Mouse (Mus musculus): Measurements from ENCODE around the gene Srp72. TPM values are rescaled to one million over a fixed set of nuclear protein-coding genes. Genes with fewer than 3 reads are reported as not detected.

Srp72 gene
- polyA plus RNA-seq (2012; ENCODE audit: insufficient read depth, low replicate concordance): 10.0 and 62.0 TPM in 2 replicates

DNA sequence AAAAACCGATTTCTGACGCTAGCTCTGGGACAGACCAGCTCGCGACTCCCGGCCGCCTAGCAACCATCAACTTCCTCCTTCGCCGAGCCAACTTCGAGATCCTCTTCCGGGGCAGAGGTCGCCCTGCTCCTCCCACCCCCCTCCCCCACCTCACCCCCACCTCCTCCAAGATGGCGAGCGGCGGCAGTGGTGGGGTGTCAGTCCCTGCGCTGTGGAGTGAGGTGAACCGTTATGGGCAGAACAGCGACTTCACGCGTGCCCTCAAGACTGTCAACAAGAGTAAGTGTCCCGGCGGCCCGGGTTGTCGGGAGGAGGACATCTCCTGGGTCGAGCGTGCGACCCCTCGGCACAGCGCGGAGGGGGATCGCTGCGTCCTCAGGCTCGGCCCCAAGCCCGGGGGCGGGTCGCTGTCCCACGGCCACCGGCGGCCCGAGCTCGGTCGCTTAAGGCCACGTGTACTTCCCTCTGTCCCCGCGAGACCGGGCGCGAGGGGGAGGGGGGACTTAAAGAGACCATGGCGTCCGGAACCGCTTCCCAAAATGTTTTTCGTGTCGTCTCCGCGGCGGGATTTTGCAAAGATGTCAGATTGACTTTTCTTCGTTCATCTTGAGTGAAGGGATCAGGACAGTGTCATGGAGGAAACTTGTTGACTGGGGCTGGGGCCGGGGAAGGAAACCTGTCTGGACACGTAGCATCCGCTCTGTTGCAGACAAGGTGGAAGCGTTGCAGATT lies at the start of gene Srp72:
Gene Srp72 (plus strand): TSS at position 130 of the 732 bp plus-strand sequence.
- Histone ChIP-seq H3K27me3 (replicated peaks) (no peaks in the 10 kb centered on the region), H3K4me1 (peaks cover 25% of the 10 kb centered on the region), H3K36me3 (replicated peaks; ENCODE audit: low read length) (peaks cover 40% of the 10 kb centered on the region), H3K9me3 (no peaks in the 10 kb centered on the region), H3K4me3 (replicated peaks) (peak within 1 kb of the TSS; percentile 99)
- TF ChIP-seq GATA1 (IDR thresholded peaks at IDR 0.05; ENCODE audit: borderline replicate concordance, low read length) (no peak), FLI1 (IDR thresholded peaks at IDR 0.05; ENCODE audit: low read length) (no peak)

DNA sequence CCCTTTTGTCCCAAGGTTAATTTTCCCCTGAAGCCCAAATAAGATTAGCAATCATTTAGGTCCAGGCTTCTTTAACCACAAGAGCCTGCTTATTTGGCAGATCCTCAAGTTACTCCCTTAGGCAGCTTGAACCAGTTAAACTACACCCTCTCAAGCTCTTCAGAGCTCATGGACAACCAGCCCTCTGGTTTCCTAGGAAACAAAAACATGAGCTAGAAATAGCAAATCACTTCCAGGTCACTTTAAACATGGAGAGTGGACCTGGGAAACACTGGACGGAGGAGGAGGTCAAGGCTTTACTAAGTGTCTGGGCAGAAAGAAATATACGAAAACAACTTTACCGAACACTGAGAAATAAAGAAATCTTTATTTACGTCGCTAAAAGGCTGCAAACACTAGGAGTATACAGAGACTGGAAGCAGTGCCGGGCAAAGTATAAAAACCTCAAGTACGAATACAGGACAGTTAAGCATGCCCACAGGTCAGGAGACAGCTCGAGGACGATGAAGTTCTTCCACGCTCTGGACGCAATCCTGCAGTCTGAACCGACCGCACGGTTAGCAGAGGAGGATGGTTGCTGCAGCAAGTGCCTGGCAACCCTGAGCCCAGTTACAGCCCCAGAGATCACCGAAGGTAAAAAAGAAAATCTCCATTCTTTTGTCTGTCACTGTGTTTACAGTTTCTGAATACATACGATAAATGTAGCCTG lies 46.2 kb upstream of the Srp72 start:
- Histone ChIP-seq H3K4me1 (peaks cover 34% of the 10 kb centered on the region), H3K27me3 (replicated peaks) (no peaks in the 10 kb centered on the region), H3K4me3 (replicated peaks) (no peak overlapping the region), H3K36me3 (replicated peaks; ENCODE audit: low read length) (peaks cover 53% of the 10 kb centered on the region), H3K9me3 (no peaks in the 10 kb centered on the region)
- TF ChIP-seq GATA1 (IDR thresholded peaks at IDR 0.05; ENCODE audit: borderline replicate concordance, low read length) (no peak), FLI1 (IDR thresholded peaks at IDR 0.05; ENCODE audit: low read length) (no peak)

DNA sequence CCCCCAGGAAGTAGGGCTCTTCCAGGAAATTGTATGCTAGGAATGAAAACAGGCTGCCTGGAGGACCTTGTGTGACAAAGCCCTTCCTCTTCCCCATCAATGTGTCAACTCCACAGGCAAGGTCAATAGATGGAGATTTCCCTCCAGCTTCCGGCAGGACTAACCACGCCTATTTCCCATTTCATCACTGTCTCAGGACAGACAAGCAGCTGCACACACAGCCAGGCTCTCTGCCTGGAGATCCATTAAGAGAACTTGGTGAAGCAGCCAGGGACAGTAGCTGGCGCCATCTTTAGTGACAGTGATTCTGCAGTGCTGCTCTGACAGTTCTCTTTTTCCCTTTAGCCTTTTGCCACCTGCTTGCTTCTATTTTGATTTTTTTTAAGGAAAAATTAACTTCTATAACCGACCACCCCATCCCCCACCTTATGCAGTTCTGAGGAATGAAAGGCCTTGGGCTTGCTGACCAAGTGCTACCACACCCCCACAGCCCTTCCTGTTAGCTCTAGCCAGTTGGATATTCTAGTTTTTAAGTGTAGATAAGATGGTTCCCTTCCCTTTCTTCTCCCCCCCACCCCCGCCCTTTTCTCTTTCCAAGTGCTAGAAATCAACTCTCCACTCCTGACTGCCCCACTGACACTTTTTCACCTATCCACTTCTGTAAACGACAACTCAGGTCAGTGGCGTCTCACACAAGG lies 45.2 kb upstream of the Srp72 start:
- Histone ChIP-seq H3K4me1 (peaks cover 34% of the 10 kb centered on the region), H3K27me3 (replicated peaks) (no peaks in the 10 kb centered on the region), H3K36me3 (replicated peaks; ENCODE audit: low read length) (peaks cover 42% of the 10 kb centered on the region), H3K4me3 (replicated peaks) (peak overlapping the region; percentile 76), H3K9me3 (no peaks in the 10 kb centered on the region)
- TF ChIP-seq GATA1 (IDR thresholded peaks at IDR 0.05; ENCODE audit: borderline replicate concordance, low read length): no peak
- no peak for TF ChIP-seq FLI1 (IDR thresholded peaks at IDR 0.05; ENCODE audit: low read length)

DNA sequence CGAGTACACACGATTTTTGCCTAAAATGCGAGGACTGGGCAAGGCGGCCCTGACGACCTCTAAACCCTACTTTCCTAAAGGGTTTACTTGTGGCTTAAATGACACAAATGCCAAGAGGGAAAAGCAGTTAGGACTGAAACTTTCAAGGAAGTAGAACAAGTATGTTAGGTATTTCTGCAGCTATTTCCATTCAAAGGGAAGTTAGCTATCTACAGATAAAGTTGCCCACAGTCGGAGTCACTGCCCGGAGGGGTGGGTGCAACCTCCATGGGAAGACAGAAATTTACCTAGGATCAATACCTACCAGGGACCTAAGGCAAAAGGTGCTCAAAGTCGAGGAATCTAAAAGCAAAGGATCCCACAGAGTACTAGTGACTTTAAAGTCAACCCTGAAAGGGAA lies 34.8 kb upstream of the Srp72 start:
- Histone ChIP-seq H3K27me3 (replicated peaks) (no peaks in the 10 kb centered on the region), H3K4me3 (replicated peaks) (no peak overlapping the region), H3K36me3 (replicated peaks; ENCODE audit: low read length) (peaks cover 26% of the 10 kb centered on the region), H3K4me1 (peaks cover 23% of the 10 kb centered on the region; the same call in 1 of the 2 replicates), H3K9me3 (no peaks in the 10 kb centered on the region)
- TF ChIP-seq GATA1 (IDR thresholded peaks at IDR 0.05; ENCODE audit: borderline replicate concordance, low read length) (no peak), FLI1 (IDR thresholded peaks at IDR 0.05; ENCODE audit: low read length) (no peak)

DNA sequence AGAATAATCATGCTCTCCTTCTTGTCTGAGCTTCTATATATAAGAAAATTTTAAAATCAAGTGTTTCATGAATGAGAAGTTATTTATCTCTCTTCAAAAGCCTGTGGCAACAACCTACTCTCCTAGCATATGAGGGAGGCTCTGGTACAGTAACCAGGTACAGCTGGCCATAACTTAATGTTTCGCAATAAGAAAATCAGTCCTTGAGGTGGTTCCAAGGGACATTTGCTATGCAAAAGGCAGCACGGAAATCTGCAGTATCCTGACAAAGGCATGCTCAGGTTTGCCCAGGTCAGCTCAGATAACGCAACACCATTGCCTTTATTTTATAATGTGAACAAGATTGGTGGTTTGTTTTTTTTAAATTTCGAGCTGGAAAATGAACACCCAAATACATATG lies 32.5 kb upstream of the Srp72 start:
- no peaks in the 10 kb centered on the region for H3K9me3 ChIP-seq
- H3K36me3 ChIP-seq (replicated peaks; ENCODE audit: low read length): peaks cover 26% of the 10 kb centered on the region
- peaks cover 44% of the 10 kb centered on the region for H3K4me1 ChIP-seq
- TF ChIP-seq GATA1 (IDR thresholded peaks at IDR 0.05; ENCODE audit: borderline replicate concordance, low read length) (no peak), FLI1 (IDR thresholded peaks at IDR 0.05; ENCODE audit: low read length) (no peak)
- H3K27me3 ChIP-seq (replicated peaks): no peaks in the 10 kb centered on the region
- no peak overlapping the region for H3K4me3 ChIP-seq (replicated peaks)

DNA sequence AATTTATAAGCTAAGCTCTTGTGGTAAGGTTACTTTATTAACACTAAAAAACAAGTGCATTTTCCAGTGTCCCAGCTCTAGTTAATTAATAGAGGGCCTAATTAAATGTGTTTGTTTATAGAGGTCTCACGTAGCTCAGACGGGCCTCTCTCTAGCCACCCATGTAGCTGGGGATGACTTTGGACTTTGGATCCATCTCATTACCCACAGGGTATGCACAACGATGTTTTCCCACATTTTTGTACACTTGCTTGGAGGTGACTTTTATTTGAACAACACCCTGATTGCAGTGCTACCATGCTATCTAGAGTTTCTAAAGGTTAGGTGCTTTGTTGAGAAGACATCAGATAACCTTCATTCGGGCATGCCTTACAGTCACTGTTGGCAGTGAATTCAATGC lies 32.0 kb upstream of the Srp72 start:
- Histone ChIP-seq H3K4me1 (peaks cover 49% of the 10 kb centered on the region), H3K9me3 (no peaks in the 10 kb centered on the region), H3K36me3 (replicated peaks; ENCODE audit: low read length) (peaks cover 26% of the 10 kb centered on the region), H3K27me3 (replicated peaks) (no peaks in the 10 kb centered on the region), H3K4me3 (replicated peaks) (no peak overlapping the region)
- no peak for TF ChIP-seq GATA1 (IDR thresholded peaks at IDR 0.05; ENCODE audit: borderline replicate concordance, low read length)
- TF ChIP-seq FLI1 (IDR thresholded peaks at IDR 0.05; ENCODE audit: low read length): no peak

DNA sequence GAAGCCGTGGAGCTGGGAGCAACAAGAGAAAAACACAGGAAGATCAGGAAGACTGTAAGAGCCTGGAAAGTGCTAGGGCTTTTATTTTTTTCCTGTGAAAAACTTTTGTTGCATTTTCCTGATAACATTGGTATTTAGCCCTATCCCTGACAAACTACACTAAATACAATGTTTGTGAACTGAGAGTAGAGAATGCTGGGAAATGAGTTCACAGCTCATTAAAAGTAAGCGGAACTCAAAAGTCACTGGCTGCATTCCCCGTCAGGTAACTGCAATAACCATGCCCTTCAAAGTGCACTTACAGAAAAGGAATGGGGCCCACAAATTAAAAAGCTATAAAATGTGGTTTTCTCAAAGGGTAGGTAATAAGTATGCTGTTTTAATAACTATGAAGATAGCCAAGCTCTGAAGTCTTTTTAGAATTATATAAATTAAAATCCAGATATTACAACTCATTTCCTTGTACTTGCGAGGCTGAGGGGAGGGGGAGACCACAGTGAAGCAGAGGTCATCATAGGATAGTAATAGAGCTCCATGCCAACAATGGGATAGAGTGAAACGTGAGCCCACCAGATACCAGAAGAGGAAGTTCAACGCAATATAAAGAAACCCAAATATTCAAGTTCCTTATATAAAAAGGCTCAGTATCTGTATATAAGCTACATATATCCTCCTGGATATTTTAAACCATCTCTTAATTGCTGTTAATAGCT lies 29.4 kb upstream of the Srp72 start:
- peaks cover 64% of the 10 kb centered on the region for H3K4me1 ChIP-seq
- no peak overlapping the region for H3K4me3 ChIP-seq (replicated peaks)
- peaks cover 19% of the 10 kb centered on the region for H3K36me3 ChIP-seq (replicated peaks; ENCODE audit: low read length)
- TF ChIP-seq GATA1 (IDR thresholded peaks at IDR 0.05; ENCODE audit: borderline replicate concordance, low read length): no peak
- no peak for TF ChIP-seq FLI1 (IDR thresholded peaks at IDR 0.05; ENCODE audit: low read length)
- no peaks in the 10 kb centered on the region for H3K27me3 ChIP-seq (replicated peaks)
- no peaks in the 10 kb centered on the region for H3K9me3 ChIP-seq

DNA sequence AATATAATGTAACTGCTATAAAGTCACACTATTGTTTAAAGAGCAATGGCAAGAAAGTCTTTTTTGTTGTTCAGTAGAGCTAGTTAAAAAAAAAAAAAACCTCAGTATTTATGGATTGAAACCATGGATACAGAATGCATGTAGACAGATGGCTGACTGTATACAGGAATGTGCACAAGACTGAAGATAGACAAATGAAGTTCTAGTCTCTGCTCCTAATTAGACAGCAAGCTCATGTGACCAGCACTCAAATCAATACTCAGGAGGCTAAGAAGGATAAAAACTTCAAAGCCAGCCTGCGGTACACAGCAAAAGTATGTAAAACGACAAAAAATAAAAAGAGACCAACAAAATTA lies 28.8 kb upstream of the Srp72 start:
- Histone ChIP-seq H3K36me3 (replicated peaks; ENCODE audit: low read length) (peaks cover 14% of the 10 kb centered on the region), H3K4me1 (peaks cover 64% of the 10 kb centered on the region)

DNA sequence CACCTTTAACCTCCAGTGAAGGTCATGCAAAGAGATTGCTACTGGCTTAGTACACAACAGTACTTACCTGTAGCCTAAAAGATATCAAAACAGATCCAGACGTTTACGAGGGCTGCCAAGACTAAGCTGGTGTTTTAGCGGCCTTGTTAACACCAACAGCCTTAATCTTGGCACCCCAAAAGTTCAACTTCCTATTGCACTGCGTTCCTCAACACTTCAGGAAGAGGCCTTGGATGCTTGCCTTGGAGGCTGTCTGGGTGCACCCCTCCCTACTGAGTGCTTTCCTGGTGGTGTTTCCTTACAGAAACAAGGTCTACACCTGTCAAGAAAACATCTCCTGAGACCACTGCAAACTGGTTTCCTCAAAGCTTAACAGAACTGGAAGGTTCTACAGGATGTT lies 27.3 kb upstream of the Srp72 start:
- TF ChIP-seq GATA1 (IDR thresholded peaks at IDR 0.05; ENCODE audit: borderline replicate concordance, low read length): no peak
- no peak for TF ChIP-seq FLI1 (IDR thresholded peaks at IDR 0.05; ENCODE audit: low read length)
- Histone ChIP-seq H3K36me3 (replicated peaks; ENCODE audit: low read length) (peaks cover 12% of the 10 kb centered on the region), H3K4me1 (peaks cover 65% of the 10 kb centered on the region)

More for the DNA sequence above, 28.8 kb upstream of the Srp72 start:
- H3K4me3 ChIP-seq (replicated peaks): no peak overlapping the region
- no peak for TF ChIP-seq GATA1 (IDR thresholded peaks at IDR 0.05; ENCODE audit: borderline replicate concordance, low read length)
- TF ChIP-seq FLI1 (IDR thresholded peaks at IDR 0.05; ENCODE audit: low read length): no peak
- no peaks in the 10 kb centered on the region for H3K9me3 ChIP-seq
- H3K27me3 ChIP-seq (replicated peaks): no peaks in the 10 kb centered on the region

More for the DNA sequence above, 27.3 kb upstream of the Srp72 start:
- Histone ChIP-seq H3K27me3 (replicated peaks) (no peaks in the 10 kb centered on the region), H3K4me3 (replicated peaks) (peak overlapping the region; percentile 47), H3K9me3 (no peaks in the 10 kb centered on the region)
